8 mouse cellular contexts compared by ENCODE assay signal in genomic region chr10:10557085-10557484, GRCm38 (mm10). TPM values are rescaled to one million over a fixed set of nuclear protein-coding genes. Genes with fewer than 3 reads are reported as not detected.
DNase-seq lines count a peak whose midpoint lies in the region; ATAC-seq lines count a peak whose summit lies in the region.

No protein-coding gene starts in this region.

- peak; percentile 15 for DNase-seq in right cerebral cortex, postnatal 4 days
- DNase-seq in right cerebral cortex, postnatal 14 days: no peak
- peak; percentile 10 for DNase-seq in embryo, embryonic 10 days (ENCODE audit: low spot score)
- peak; percentile 77 for DNase-seq in heart, embryonic 10.5 days (ENCODE audit: low spot score)
- DNase-seq in kidney, adult 8-10 months: peak; percentile 69 to 78

- WGBS in heart, embryonic 10.5 days: 5% methylated on average over 8 of the region's 8 CpGs
- 3% methylated on average over 8 of the region's 8 CpGs for WGBS in lung, embryonic 16.5 days
- WGBS in stomach, embryonic 14.5 days: 2% methylated on average over 8 of the region's 8 CpGs

- H3K9ac ChIP-seq in lung, embryonic 16.5 days (ENCODE audit: low read length): peak overlapping the region; percentile 73
- H3K9ac ChIP-seq in stomach, embryonic 14.5 days (replicated peaks; ENCODE audit: low read depth, low read length): 0 out of 2 replicates have a peak overlapping the region, but pooled peaks have one; percentile 33

- peak; percentile 71 for ATAC-seq in lung, embryonic 16.5 days (ENCODE audit: low read depth)
- peak; percentile 42 for ATAC-seq in stomach, embryonic 14.5 days (ENCODE audit: insufficient number of reproducible peaks, insufficient read depth, low FRiP score, low read depth)
- no peak for ATAC-seq in activated CD4-positive, CD25-positive, alpha-beta regulatory T cell, adult 4 months

- no peaks in the 10 kb centered on the region for H3K9me3 ChIP-seq in heart, embryonic 10.5 days
- no peaks in the 10 kb centered on the region for H3K9me3 ChIP-seq in lung, embryonic 16.5 days (ENCODE audit: control insufficient read depth, low read length)
- H3K9me3 ChIP-seq in stomach, embryonic 14.5 days (ENCODE audit: control insufficient read depth, low read depth, low read length): no peaks in the 10 kb centered on the region

- H3K36me3 ChIP-seq in heart, embryonic 10.5 days: no peaks in the 10 kb centered on the region
- no peaks in the 10 kb centered on the region for H3K36me3 ChIP-seq in lung, embryonic 16.5 days (ENCODE audit: control insufficient read depth, insufficient read depth, low read length)
- no peaks in the 10 kb centered on the region for H3K36me3 ChIP-seq in stomach, embryonic 14.5 days (ENCODE audit: control insufficient read depth, insufficient read depth, low read length)

- H3K27ac ChIP-seq in heart, embryonic 10.5 days: peak overlapping the region; percentile 74
- H3K27ac ChIP-seq in lung, embryonic 16.5 days (ENCODE audit: low read length): no peak overlapping the region; the same call in 1 of the 2 replicates
- H3K27ac ChIP-seq in stomach, embryonic 14.5 days (ENCODE audit: low read length): peak overlapping the region; percentile 46; the same call in 1 of the 2 replicates

- peak overlapping the region; percentile 72 for H3K4me3 ChIP-seq in heart, embryonic 10.5 days
- H3K4me3 ChIP-seq in lung, embryonic 16.5 days (ENCODE audit: low read length): peak overlapping the region; percentile 76
- peak overlapping the region; percentile 58 for H3K4me3 ChIP-seq in stomach, embryonic 14.5 days (ENCODE audit: low read depth, low read length)

- no peaks in the 10 kb centered on the region for H3K27me3 ChIP-seq in heart, embryonic 10.5 days (ENCODE audit: insufficient read depth, poor library complexity, severe bottlenecking)
- H3K27me3 ChIP-seq in lung, embryonic 16.5 days (ENCODE audit: control insufficient read depth, insufficient read depth, low read depth, low read length): no peaks in the 10 kb centered on the region
- H3K27me3 ChIP-seq in stomach, embryonic 14.5 days (ENCODE audit: control insufficient read depth, insufficient read depth, low read length): no peaks in the 10 kb centered on the region

- no peaks in the 10 kb centered on the region for H3K4me1 ChIP-seq in heart, embryonic 10.5 days
- H3K4me1 ChIP-seq in lung, embryonic 16.5 days (replicated peaks; ENCODE audit: control insufficient read depth, insufficient read depth, low read length): no peaks in the 10 kb centered on the region
- 0 out of 2 replicates have a peak, but pooled peaks cover 2% of the 10 kb centered on the region for H3K4me1 ChIP-seq in stomach, embryonic 14.5 days (ENCODE audit: control insufficient read depth, insufficient read depth, low read length)

- H3K4me2 ChIP-seq in lung, embryonic 16.5 days (ENCODE audit: low read depth, low read length): peak overlapping the region; percentile 87
- peak overlapping the region; percentile 73 for H3K4me2 ChIP-seq in stomach, embryonic 14.5 days (replicated peaks; ENCODE audit: low read depth, low read length)

RNA-seq across cellular contexts. Expression of gene Rab32, which starts 1.0 kb away (rescaled TPM):
- 13.7 and 22.0 TPM in 2 replicates for polyA plus RNA-seq in heart, embryonic 10.5 days (2016; fragmentation: Nextera tagmentation; extraction: Ambion mirVana)
- polyA plus RNA-seq in lung, embryonic 16.5 days (2015; fragmentation: Nextera tagmentation; extraction: Ambion mirVana): 18.9 and 19.1 TPM in 2 replicates
- polyA plus RNA-seq in stomach, embryonic 14.5 days (2014; fragmentation: Nextera tagmentation; extraction: Ambion mirVana): 21.0 and 26.0 TPM in 2 replicates
- polyA plus RNA-seq in activated CD4-positive, CD25-positive, alpha-beta regulatory T cell, adult 4 months (2017; shearing (Covaris generic)): 1 to 10 TPM; 6.7 to 7.0 TPM
